Mouse (Mus musculus): ENCODE measurements at regions not wholly inside any gene's neighbourhood (a gene's known extent, or its start where the extent isn't known, plus 50 kb on each side); places are given as distances from the start of the nearest gene placed in this dataset.
A peak's percentile ranks its signal among the peaks of the same experiment; 100 is the strongest.
"Not testable (repeated sequence)": the region's sequence is repeated elsewhere in the genome, so short reads cannot be mapped to it uniquely, and the experiment has no call there.

GRCm38 (mm10) chr10:86636953-86637376 lies 68.3 kb downstream of the Hsp90b1 start:
- DNase-seq, result peak; percentile 90

- not testable (repeated sequence) for DNase-seq
Observed at GRCm38 (mm10) chr10:86636515-86636914, 68.8 kb downstream of the Hsp90b1 start.

DNA sequence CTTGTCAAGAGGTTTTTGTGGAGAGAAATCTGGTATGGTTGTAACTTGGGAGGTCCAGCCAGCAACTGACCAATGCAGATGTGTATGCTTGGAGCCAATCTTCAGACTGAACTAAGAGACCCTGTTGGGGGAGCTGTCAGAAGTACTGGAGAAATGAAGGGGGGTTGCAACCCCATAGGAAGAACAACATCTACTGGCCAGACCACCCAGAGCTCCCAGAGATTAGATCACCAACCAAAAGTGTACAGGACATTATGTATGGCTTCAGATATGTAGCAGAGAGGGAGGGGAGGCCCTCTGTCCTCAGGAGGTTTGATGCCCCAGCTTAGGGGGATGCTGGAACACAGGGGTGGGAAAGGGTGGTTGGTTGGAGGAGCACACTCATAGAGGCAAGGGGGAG lies 78.6 kb downstream of the Hsp90b1 start:
- DNase-seq, result not testable (repeated sequence)

GRCm38 (mm10) chr10:86617958-86618664 lies 87.2 kb downstream of the Hsp90b1 start:
- not testable (repeated sequence) for DNase-seq

- not testable (repeated sequence) for DNase-seq
Observed at GRCm38 (mm10) chr10:86612341-86612740, 93.0 kb downstream of the Hsp90b1 start.

GRCm38 (mm10) chr10:86610027-86610426 lies 95.3 kb downstream of the Hsp90b1 start:
- peak; percentile 3 for DNase-seq

- peak; percentile 20 for DNase-seq
Observed at GRCm38 (mm10) chr10:86600843-86601242, 102.1 kb upstream of the Syn3 start.

DNA sequence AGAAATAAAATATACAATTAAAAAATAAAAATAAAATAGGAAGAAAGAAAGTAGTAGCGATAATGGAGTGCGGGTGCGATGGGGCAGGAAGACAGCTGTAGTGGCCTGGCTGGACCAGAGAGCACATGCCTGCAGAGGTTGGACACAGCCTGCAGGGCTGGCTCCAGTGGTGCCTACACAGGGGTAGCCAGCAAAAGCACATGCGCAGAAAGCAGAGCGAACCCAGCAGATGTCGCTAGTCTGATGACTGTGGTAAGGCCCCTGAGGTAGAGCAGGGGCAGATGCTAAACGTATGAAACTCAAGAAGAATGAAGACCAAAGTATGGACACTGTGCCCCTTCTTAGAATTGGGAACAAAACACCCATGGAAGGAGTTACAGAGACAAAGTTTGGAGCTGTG lies 101.3 kb upstream of the Syn3 start:
- peak; percentile 15 for DNase-seq

- DNase-seq, result not testable (repeated sequence)
Observed at GRCm38 (mm10) chr10:86590211-86590610, 91.5 kb upstream of the Syn3 start.

- DNase-seq, result not testable (repeated sequence)
Observed at GRCm38 (mm10) chr10:86566875-86567274, 68.2 kb upstream of the Syn3 start.

GRCm38 (mm10) chr10:86555843-86556242 lies 57.1 kb upstream of the Syn3 start:
- peak; percentile 38 for DNase-seq

All from adrenal gland, postnatal 10 days (tissue).